Mouse (Mus musculus) midbrain, embryonic 16.5 days (tissue): ENCODE data around the gene Xaf1. TPM values are rescaled to one million over a fixed set of nuclear protein-coding genes. Genes with fewer than 3 reads are reported as not detected.

ENCODE experiments used
- ATAC-seq: fragments of 200-750 bp; cut with Nextera tagmentation; 2 replicates; pipeline ENCODE4 v1.8.0; 2017; ENCODE audit warnings: moderate TSS enrichment
- H3K27ac ChIP-seq: fragments of 300-500 bp; sonication (generic); 2 replicates; pipeline ENCODE4 v1.5.1; 2014; ENCODE audit warnings: mild to moderate bottlenecking, low read length, mixed read lengths
- H3K27me3 ChIP-seq: fragments of 300-500 bp; sonication (generic); 2 replicates; pipeline ENCODE4 v1.6.1; 2014; ENCODE audit warnings: low read depth, low read length, mixed read lengths; ENCODE audit not compliant: control insufficient read depth, insufficient read depth
- H3K36me3 ChIP-seq: fragments of 300-500 bp; sonication (generic); 2 replicates; pipeline ENCODE4 v1.6.1; 2014; ENCODE audit warnings: mild to moderate bottlenecking, low read length, moderate library complexity, mixed read lengths; ENCODE audit not compliant: control insufficient read depth, insufficient read depth
- H3K4me1 ChIP-seq: fragments of 300-500 bp; sonication (generic); 2 replicates; pipeline ENCODE4 v1.6.1; 2014; ENCODE audit warnings: mild to moderate bottlenecking, low read length, mixed read lengths; ENCODE audit not compliant: control insufficient read depth, insufficient read depth
- H3K4me2 ChIP-seq: fragments of 300-500 bp; sonication (generic); 2 replicates; pipeline ENCODE4 v1.6.1; 2014; ENCODE audit warnings: mild to moderate bottlenecking, low read length, mixed read lengths
- H3K4me3 ChIP-seq: fragments of 300-500 bp; sonication (generic); 2 replicates; pipeline ENCODE4 v1.5.1; 2014; ENCODE audit warnings: low read depth, mild to moderate bottlenecking, low read length, moderate library complexity, mixed read lengths
- H3K9ac ChIP-seq: fragments of 300-500 bp; sonication (generic); 2 replicates; pipeline ENCODE4 v1.6.1; 2014; ENCODE audit warnings: low read depth, low read length, mixed read lengths
- H3K9me3 ChIP-seq: fragments of 300-500 bp; sonication (generic); replicated peaks from 2 replicates; pipeline ENCODE4 v1.6.1; 2014; ENCODE audit warnings: mild to moderate bottlenecking, low read length, mixed read lengths; ENCODE audit not compliant: control insufficient read depth, poor library complexity, severe bottlenecking
- WGBS: fragments of 180-500 bp; shearing (Covaris S2); extraction: QIAGEN DNeasy Blood & Tissue Kit; methylation state at CpG from one replicate; pipeline ENCODE4 v1.1.7; 2014; 5-methylcytosine and 5-hydroxymethylcytosine counted together
- polyA plus RNA-seq: library from polyadenylated mRNA; unstranded; fragments of >200 nt; fragmentation: Nextera tagmentation; extraction: Ambion mirVana; gene quantifications from 2 replicates; pipeline ENCODE4 v1.2.1, GENCODE M21; 2015

Gene Xaf1
- polyA plus RNA-seq, 1 experiment from 2014 or later = 2.2 TPM

DNA sequence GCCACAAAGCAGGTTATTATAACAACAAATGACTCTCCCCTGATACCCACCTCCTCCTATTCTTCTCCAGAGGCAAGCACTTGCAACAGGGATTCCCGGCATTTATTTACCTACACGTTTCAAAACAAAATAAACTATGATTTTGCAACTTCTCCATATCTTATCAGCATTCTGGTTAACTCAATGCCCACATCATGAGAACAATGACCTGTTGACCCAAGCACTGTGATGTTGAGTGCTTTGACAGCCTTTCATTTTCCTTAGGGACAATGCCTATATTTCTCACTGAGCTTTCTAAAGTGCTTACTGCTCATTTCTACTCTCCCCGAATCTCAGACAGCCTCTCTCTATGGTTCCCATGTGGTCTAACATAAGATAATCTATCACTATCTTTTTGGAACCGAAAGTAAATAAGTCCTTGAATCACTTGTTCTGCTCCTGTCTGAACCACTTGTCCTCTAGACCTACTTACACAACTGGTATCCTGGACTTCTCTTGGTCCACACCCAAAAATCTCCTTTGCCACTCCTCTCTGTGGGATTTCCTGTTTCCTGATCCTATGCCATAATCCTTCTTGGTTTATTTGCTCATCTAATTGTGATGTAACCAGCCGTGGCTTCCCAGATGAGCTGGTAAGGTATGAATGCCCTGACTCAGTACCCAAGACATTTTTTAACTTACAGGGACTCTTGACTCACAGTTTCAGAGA is 20.1 kb upstream of the Xaf1 start:
- Histone ChIP-seq H3K27me3 (no peaks in the 10 kb centered on the region), H3K27ac (no peak overlapping the region), H3K36me3 (no peaks in the 10 kb centered on the region), H3K4me2 (no peak overlapping the region), H3K4me1 (no peaks in the 10 kb centered on the region), H3K9me3 (no peaks in the 10 kb centered on the region), H3K4me3 (no peak overlapping the region), H3K9ac (no peak overlapping the region)
- no peak for ATAC-seq
- WGBS = 87% methylated on average over 5 of the region's 5 CpGs

DNA sequence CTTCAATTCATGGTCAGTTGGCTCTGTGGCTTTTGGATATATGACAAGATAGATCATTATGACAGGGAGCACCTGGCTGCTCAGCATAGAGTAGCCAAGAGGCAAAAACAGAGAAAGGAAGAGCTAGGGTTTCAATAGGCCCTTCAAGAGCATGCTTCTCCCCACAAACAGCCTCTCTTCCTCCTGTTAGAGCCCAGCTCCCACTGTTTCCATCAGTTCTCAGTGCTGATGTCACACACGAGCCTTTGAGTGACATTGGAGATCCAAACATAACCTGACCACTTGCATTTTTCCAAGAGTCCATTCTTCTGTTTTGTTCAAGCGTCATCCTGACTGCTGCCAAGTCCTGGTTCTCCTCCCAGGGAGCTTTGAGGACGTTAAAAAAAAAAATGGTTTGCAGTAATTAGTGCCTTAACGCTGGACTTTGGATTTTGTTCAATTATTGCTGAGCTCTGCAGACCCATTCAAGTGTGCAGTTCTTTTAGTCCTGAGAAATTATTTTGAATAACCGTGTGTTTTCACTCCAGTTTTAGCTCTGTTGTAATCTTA is 19.5 kb upstream of the Xaf1 start:
- no peak for ATAC-seq
- WGBS = 65% methylated on average over 5 of the region's 5 CpGs
- no peak overlapping the region for H3K9ac ChIP-seq
- no peaks in the 10 kb centered on the region for H3K4me1 ChIP-seq
- no peak overlapping the region for H3K27ac ChIP-seq
- no peak overlapping the region for H3K4me2 ChIP-seq
- no peaks in the 10 kb centered on the region for H3K27me3 ChIP-seq
- no peaks in the 10 kb centered on the region for H3K36me3 ChIP-seq
- no peak overlapping the region for H3K4me3 ChIP-seq
- H3K9me3 ChIP-seq = no peaks in the 10 kb centered on the region

DNA sequence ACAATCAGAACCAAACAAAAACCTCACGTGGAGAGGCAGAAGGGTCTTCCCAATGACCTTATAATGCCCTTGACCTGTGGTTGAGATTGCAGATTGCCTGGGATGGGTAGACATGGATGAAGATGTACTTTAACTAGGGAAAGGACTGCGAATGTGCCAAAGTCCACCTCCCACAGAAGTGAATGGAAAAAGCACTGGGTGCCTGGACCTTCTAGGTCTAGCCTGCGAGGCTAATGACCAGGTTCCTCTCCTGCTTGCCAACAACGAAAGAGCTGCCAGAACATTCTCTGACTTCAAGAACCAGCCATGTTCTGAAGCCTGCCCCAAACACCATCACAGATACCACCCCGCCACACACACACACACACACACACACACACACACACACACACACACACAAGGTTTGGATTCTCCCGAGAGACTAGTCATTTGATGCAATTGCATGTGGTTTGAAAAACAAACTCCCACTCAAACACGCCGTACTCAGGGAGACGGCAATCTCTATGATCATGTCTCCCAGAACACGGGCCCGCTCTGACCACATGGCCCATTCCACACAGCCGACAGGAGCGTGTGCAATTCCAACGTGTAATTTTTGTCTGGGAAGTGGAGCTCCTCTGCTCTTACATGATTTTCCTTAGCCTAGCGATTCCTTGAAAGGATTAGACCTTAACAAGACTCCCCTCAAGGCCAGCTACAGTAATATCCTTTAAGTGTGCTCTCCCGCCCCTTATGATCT is 17.8 kb upstream of the Xaf1 start:
- 89% methylated on average over 16 of the region's 16 CpGs for WGBS
- no peak overlapping the region for H3K9ac ChIP-seq

DNA sequence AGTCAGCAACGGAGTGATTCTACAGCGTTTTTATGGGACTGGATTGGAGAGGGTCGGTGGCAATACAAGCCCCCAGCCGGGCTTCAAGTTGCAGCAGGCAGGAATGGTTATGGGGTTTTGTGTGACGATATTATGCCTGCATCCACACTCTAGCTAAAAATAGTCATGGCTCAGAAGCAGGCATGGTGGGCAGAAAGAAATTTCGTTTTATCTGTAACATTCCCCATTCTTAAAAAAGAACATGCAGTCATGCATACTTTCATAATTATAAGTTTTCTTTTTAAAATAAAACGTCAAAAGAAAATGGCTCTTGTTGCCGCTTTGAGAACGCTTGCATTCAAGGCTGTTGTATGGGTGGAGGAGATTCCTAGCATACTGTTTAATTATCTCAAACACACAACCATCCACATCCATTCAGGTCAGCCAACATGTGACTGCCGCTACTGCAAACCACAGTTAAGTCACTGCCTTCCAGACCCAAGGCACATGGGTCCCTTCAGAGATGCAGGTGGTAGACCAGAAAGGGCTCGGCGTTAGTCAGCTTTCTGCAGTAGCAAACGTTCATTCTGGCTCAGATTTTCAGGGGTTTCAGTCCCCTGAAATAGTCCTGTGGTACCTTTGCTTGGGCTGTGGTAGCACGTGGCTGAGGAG is 16.8 kb upstream of the Xaf1 start:
- Histone ChIP-seq H3K36me3 (no peaks in the 10 kb centered on the region), H3K4me2 (no peak overlapping the region), H3K27ac (no peak overlapping the region), H3K9me3 (no peaks in the 10 kb centered on the region), H3K4me3 (no peak overlapping the region), H3K9ac (no peak overlapping the region), H3K27me3 (no peaks in the 10 kb centered on the region), H3K4me1 (no peaks in the 10 kb centered on the region)
- 81% methylated on average over 14 of the region's 14 CpGs for WGBS
- ATAC-seq = no peak

More for the DNA sequence above, 17.8 kb upstream of the Xaf1 start:
- Histone ChIP-seq H3K4me1 (no peaks in the 10 kb centered on the region), H3K36me3 (no peaks in the 10 kb centered on the region), H3K27ac (no peak overlapping the region), H3K4me3 (no peak overlapping the region), H3K9me3 (no peaks in the 10 kb centered on the region), H3K27me3 (no peaks in the 10 kb centered on the region), H3K4me2 (no peak overlapping the region)
- no peak for ATAC-seq

DNA sequence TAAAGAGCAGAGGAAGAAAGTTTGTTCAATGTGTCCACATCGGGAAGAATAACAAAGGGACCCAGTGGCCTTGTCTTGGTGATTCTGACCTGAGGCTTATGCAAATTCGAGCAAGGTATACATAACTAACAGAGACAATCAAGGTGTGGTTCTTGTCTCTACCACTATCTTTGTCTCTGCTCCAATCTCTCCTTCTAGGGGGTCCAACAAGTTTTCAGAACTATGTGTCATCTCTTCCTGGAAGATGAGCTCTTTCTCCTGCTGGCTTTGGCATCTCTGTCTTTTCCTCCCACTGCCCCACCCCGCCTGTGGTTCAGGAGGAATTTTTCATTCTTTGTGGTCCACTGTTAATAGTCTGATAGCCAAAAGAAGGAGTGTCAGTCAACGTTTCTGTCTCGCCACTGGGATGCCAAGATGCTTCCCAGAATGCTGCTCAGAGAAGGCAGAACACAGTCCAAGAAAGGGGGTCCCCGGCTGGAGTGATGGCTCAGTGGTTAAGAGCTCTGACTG is 15.4 kb upstream of the Xaf1 start:
- no peak for ATAC-seq
- Histone ChIP-seq H3K9me3 (no peaks in the 10 kb centered on the region), H3K4me3 (no peak overlapping the region), H3K9ac (no peak overlapping the region), H3K27ac (no peak overlapping the region), H3K4me1 (no peaks in the 10 kb centered on the region), H3K4me2 (no peak overlapping the region), H3K27me3 (no peaks in the 10 kb centered on the region), H3K36me3 (no peaks in the 10 kb centered on the region)
- 82% methylated on average over 6 of the region's 6 CpGs for WGBS

DNA sequence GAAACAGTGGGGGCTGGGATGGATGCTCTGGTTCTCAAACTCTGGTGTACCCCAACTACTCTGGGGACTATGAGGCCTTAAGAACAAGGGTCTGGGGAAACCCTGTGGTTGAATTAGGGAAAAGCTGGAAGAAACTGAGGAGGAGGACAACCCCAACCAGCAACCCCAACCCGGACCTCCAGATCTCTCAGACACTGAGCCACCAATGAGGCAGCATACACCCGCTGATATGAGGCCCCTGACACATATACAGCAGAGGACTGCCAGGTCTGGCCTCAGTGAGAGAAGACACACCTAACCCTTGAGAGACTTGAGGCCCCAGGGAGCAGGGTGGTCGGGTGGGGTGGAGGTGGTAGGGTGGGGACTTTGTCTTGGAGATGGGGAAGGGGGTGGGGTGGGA is 14.8 kb upstream of the Xaf1 start:
- WGBS = 80% methylated on average over 3 of the region's 3 CpGs

DNA sequence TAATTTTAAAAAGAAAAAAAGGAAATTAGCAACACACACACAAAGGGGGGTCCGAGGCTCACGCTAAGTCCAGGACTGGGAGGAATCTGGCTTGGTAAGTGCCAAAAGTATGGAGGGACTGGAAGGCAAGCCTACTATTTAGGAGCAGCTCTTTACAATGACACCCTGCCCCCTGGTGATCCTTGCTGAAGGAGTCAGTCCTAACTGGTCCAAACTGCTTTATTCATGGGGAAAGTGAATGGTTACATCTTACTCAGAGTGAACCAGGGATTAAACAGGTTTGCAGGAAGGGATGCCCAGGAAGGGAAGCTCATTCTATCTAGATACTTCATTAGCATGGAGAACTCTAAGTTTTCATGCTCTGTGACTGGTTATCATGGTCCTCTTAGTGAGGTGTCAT is 14.3 kb upstream of the Xaf1 start:
- WGBS = 89% methylated on average over 2 of the region's 2 CpGs
- Histone ChIP-seq H3K36me3 (no peaks in the 10 kb centered on the region), H3K27ac (no peak overlapping the region), H3K9ac (no peak overlapping the region), H3K27me3 (no peaks in the 10 kb centered on the region), H3K4me2 (no peak overlapping the region), H3K4me3 (no peak overlapping the region), H3K9me3 (no peaks in the 10 kb centered on the region), H3K4me1 (no peaks in the 10 kb centered on the region)
- no peak for ATAC-seq

More for the DNA sequence above, 14.8 kb upstream of the Xaf1 start:
- Histone ChIP-seq H3K36me3 (no peaks in the 10 kb centered on the region), H3K4me3 (no peak overlapping the region), H3K27ac (no peak overlapping the region), H3K4me1 (no peaks in the 10 kb centered on the region), H3K9me3 (no peaks in the 10 kb centered on the region), H3K4me2 (no peak overlapping the region), H3K9ac (no peak overlapping the region), H3K27me3 (no peaks in the 10 kb centered on the region)
- ATAC-seq = no peak

DNA sequence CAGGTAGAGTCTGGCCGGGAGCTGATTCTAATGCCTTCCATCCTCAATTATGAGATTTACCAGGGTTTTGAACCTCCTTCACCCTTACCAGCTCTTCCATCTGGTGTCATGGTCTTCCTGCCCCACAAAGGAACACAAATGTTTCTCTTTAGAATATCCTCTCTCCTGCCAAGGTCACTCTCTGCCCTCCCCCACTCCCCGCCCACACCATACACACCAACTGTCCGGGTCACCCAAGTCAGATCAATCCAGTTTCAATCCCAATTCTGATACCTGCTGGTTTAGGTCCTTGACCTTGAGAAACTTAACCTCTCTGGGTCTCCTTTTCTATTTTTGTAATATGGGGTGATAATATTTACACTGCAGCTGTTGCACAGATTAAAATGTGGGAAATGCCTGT is 13.9 kb upstream of the Xaf1 start:
- H3K4me2 ChIP-seq = no peak overlapping the region
- no peaks in the 10 kb centered on the region for H3K27me3 ChIP-seq
- 88% methylated on average over 3 of the region's 3 CpGs for WGBS

More for the DNA sequence above, 13.9 kb upstream of the Xaf1 start:
- Histone ChIP-seq H3K4me1 (no peaks in the 10 kb centered on the region), H3K4me3 (no peak overlapping the region), H3K9me3 (no peaks in the 10 kb centered on the region), H3K9ac (no peak overlapping the region), H3K36me3 (no peaks in the 10 kb centered on the region), H3K27ac (no peak overlapping the region)
- ATAC-seq = no peak
